Mouse (Mus musculus) ES-E14 (cell line): Measurements from ENCODE around the gene Prl3d3. TPM values are rescaled to one million over a fixed set of nuclear protein-coding genes. Genes with fewer than 3 reads are reported as not detected.
"Not testable (repeated sequence)": the region's sequence is repeated elsewhere in the genome, so short reads cannot be mapped to it uniquely, and the experiment has no call there.

Experiments
- DNase-seq: peaks from one replicate; pipeline ENCODE4 v3.0.0-alpha.2; 2013; ENCODE audit warnings: low read depth, low spot score
- H3K27ac ChIP-seq: 2 replicates; pipeline ENCODE4 v1.5.1; 2012; ENCODE audit warnings: low read depth, mild to moderate bottlenecking, low read length, moderate library complexity, mixed read lengths; ENCODE audit not compliant: poor library complexity, insufficient read depth, severe bottlenecking
- H3K36me3 ChIP-seq: 2 replicates; pipeline ENCODE4 v1.6.1; 2012; ENCODE audit warnings: mild to moderate bottlenecking, low read length, moderate library complexity, mixed read lengths; ENCODE audit not compliant: control insufficient read depth, poor library complexity, insufficient read depth, severe bottlenecking
- H3K4me1 ChIP-seq, 2 experiments: fragments of 150-350 bp in 1 of 2; sonication (generic) in 1 of 2; 2 replicates each; pipeline ENCODE4 v1.6.1; 2012; ENCODE audit warnings: low read length in 2 of 2, mild to moderate bottlenecking in 1 of 2, mixed read lengths in 1 of 2; ENCODE audit not compliant: control insufficient read depth in 2 of 2, insufficient read depth in 2 of 2, poor library complexity in 1 of 2
- H3K4me3 ChIP-seq, 2 experiments: fragments of 150-350 bp in 1 of 2; sonication (generic) in 1 of 2; 2 replicates each; pipeline ENCODE4 v1.5.1; 2012; ENCODE audit warnings: low read length in 2 of 2, low read depth in 1 of 2, mild to moderate bottlenecking in 1 of 2, mixed read lengths in 1 of 2; ENCODE audit not compliant: insufficient read depth in 1 of 2, poor library complexity in 1 of 2, severe bottlenecking in 1 of 2
- H3K9ac ChIP-seq: 2 replicates; pipeline ENCODE4 v1.6.1; 2012; ENCODE audit warnings: low read depth, mild to moderate bottlenecking, low read length, mixed read lengths; ENCODE audit not compliant: poor library complexity, insufficient read depth, severe bottlenecking
- H3K9me3 ChIP-seq: fragments of 150-350 bp; sonication (generic); 2 replicates; pipeline ENCODE4 v1.6.1; 2012; ENCODE audit warnings: low read depth, mild to moderate bottlenecking, low read length; ENCODE audit not compliant: control insufficient read depth, insufficient read depth
- CHD2 ChIP-seq: IDR thresholded peaks from 2 replicates; pipeline ENCODE4 v1.6.1; 2014; ENCODE audit warnings: mild to moderate bottlenecking, low read depth, low read length, inconsistent platforms
- HCFC1 ChIP-seq: IDR thresholded peaks from 2 replicates; pipeline ENCODE4 v1.6.1; 2012; ENCODE audit warnings: low read length, inconsistent platforms, borderline replicate concordance; ENCODE audit not compliant: insufficient read depth
- MAFK ChIP-seq: IDR thresholded peaks from 2 replicates; pipeline ENCODE4 v1.6.1; 2014; ENCODE audit warnings: mild to moderate bottlenecking, low read depth, low read length, inconsistent platforms; ENCODE audit not compliant: insufficient read depth
- ZC3H11A ChIP-seq: IDR thresholded peaks from 2 replicates; pipeline ENCODE4 v1.6.1; 2012; ENCODE audit warnings: low read depth, mild to moderate bottlenecking, inconsistent platforms, low read length, borderline replicate concordance
- ZNF384 ChIP-seq: IDR thresholded peaks from 2 replicates; pipeline ENCODE4 v1.6.1; 2012; ENCODE audit warnings: low read depth, low read length, inconsistent platforms
- in situ Hi-C, 2 experiments: fragments of 600-800 bp; cut with MboI; formaldehyde crosslinking; loops; one replicate each; pipeline ENCODE4 v1.15.1; 2025; ENCODE audit warnings: low sequenced_read_pairs in 2 of 2, inconsistent platforms in 1 of 2; ENCODE audit not compliant: unreplicated experiment in 2 of 2
- total RNA-seq: library from RNA; depleted of rRNA; stranded (reverse); fragments of 300-350 nt; gene quantifications from 2 replicates; pipeline ENCODE4 v1.2.3, GENCODE M21; 2012; rRNA removed

The Prl3d3 gene
- total RNA-seq: not detected in 2 replicates

GRCm38 (mm10) chr13:27156490-27156889 lies at the start of gene Prl3d3:
TSS of gene Prl3d3 (plus strand) at chr13:27156790.
- H3K9me3 ChIP-seq, H3K4me1 ChIP-seq, H3K36me3 ChIP-seq, H3K27ac ChIP-seq, in situ Hi-C loops, H3K9ac ChIP-seq, DNase-seq, H3K4me3 ChIP-seq: not testable (repeated sequence)

- H3K36me3 ChIP-seq, H3K9ac ChIP-seq, H3K4me3 ChIP-seq, in situ Hi-C loops, H3K4me1 ChIP-seq, H3K9me3 ChIP-seq, H3K27ac ChIP-seq, DNase-seq: not testable (repeated sequence)
Measured at GRCm38 (mm10) chr13:27121398-27121797, 35.2 kb upstream of the Prl3d3 start, which contains the start of gene Prl3d2. TSS of gene Prl3d2 (plus strand) at chr13:27121698.

DNA sequence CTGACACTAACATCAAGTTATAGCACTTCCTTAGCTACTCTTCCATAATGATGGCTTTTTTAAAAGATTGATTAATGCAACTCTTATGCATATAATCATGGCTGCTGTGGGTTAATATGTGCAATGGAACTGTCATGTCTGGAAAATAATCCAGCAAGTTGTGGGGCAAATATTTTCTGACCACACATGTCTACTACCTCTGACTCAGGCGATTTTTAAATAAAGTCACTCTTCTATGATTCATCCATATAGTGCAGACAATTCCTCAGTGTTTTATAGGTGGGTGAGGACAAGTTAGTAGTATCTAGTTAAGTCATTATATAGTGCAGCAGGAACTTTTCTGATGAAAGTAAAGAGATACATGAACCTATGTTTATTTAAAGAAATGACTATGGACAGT lies 8.3 kb upstream of the Prl3d3 start:
- no peak for DNase-seq
- Histone ChIP-seq H3K9ac (no peak overlapping the region), H3K36me3 (no peaks in the 10 kb centered on the region), H3K27ac (no peak overlapping the region), H3K9me3 (no peaks in the 10 kb centered on the region), H3K4me1 (no peaks in the 10 kb centered on the region), H3K4me3 (no peak overlapping the region)
- in situ Hi-C loops: no loop called here
- TF ChIP-seq ZC3H11A (no peak), CHD2 (no peak), MAFK (no peak), ZNF384 (no peak), HCFC1 (no peak)

GRCm38 (mm10) chr13:27196359-27196758 lies 39.8 kb downstream of the Prl3d3 start, which contains the start of gene Prl3c1:
TSS of gene Prl3c1 (plus strand) at chr13:27196659.
- in situ Hi-C loops: no loop called here
- no peak within 1 kb of the TSS for H3K4me3 ChIP-seq
- H3K4me1 ChIP-seq: no peaks in the 10 kb centered on the region
- H3K36me3 ChIP-seq: no peaks in the 10 kb centered on the region
- no peak within 1 kb of the TSS for H3K9ac ChIP-seq
- H3K27ac ChIP-seq: no peak within 1 kb of the TSS
- no peaks in the 10 kb centered on the region for H3K9me3 ChIP-seq
- TF ChIP-seq ZC3H11A: no peak
- no peak for TF ChIP-seq ZNF384
- TF ChIP-seq MAFK: no peak
- TF ChIP-seq CHD2: no peak
- no peak for TF ChIP-seq HCFC1
- no peak for DNase-seq

Other genes starting within 250 kb of the Prl3d3 start
- gene Prl, start 99.2 kb upstream of the Prl3d3 start, total RNA-seq: not detected in 2 replicates
- gene Prl3d1, start 62.6 kb upstream of the Prl3d3 start, total RNA-seq: 1.1 TPM in 1 of 2 replicates, not detected in the other
- gene Prl3d2, start 35.1 kb upstream of the Prl3d3 start, total RNA-seq: 0.27 TPM in 1 of 2 replicates, not detected in the other
- not detected in 2 replicates for gene Prl3c1, start 39.9 kb downstream of the Prl3d3 start, total RNA-seq
- not detected in 2 replicates for gene Prl3b1, start 85.1 kb downstream of the Prl3d3 start, total RNA-seq
- gene Prl3a1, start 102.6 kb downstream of the Prl3d3 start, total RNA-seq: 0.13 TPM in 1 of 2 replicates, not detected in the other
- not detected in 2 replicates for gene Prl6a1, start 155.8 kb downstream of the Prl3d3 start, total RNA-seq
- not detected in 2 replicates for gene Prl8a2, start 188.9 kb downstream of the Prl3d3 start, total RNA-seq
- not detected in 2 replicates for gene Prl2b1, start 234.1 kb downstream of the Prl3d3 start, total RNA-seq